Mouse (Mus musculus): ENCODE data around the gene Yipf2.

GRCm38 (mm10) chr9:21589538-21589937 is 3.1 kb downstream of the Yipf2 start:
- no peak for TF ChIP-seq CTCF (IDR thresholded peaks at IDR 0.05; ENCODE audit: low read depth, low read length)
- TF ChIP-seq POLR2A (IDR thresholded peaks at IDR 0.05; ENCODE audit: borderline replicate concordance, low read depth, low read length): no peak

Data from bone marrow macrophage, adult 2 months (primary cell).